Mouse (Mus musculus) skeletal muscle tissue, postnatal 0 days (tissue): ENCODE data around the gene Gm10842. TPM values are rescaled to one million over a fixed set of nuclear protein-coding genes. Genes with fewer than 3 reads are reported as not detected.

ENCODE experiments used
- polyA plus RNA-seq: library from polyadenylated mRNA; unstranded; fragments of >200 nt; fragmentation: Nextera tagmentation; extraction: Ambion mirVana; gene quantifications from 2 replicates; pipeline ENCODE4 v1.2.1, GENCODE M21; 2015

Gene Gm10842
- polyA plus RNA-seq, result not detected in 2 replicates

DNA sequence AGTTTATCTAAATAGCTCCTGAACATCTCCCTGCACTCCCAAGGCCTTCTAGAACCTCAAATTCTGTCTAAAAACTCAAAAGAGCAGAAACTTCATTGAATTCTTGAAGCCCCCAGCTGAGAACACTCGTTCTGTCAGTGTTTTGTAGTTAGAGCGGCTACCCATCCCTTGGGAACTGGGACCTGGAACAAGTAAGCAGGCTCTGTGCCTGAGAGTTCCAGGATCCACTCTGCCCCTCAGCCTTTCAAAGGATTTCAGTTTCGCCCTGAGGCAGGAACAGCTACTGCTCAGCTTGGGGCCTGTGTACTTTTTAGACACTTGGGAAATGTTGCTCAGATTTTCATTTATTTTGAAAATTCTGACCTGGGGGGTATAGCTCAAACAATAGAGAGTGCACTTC, at the start of gene Gm10842:
TSS of gene Gm10842 (plus strand) at position 301 of the 400 bp plus-strand sequence.

DNA sequence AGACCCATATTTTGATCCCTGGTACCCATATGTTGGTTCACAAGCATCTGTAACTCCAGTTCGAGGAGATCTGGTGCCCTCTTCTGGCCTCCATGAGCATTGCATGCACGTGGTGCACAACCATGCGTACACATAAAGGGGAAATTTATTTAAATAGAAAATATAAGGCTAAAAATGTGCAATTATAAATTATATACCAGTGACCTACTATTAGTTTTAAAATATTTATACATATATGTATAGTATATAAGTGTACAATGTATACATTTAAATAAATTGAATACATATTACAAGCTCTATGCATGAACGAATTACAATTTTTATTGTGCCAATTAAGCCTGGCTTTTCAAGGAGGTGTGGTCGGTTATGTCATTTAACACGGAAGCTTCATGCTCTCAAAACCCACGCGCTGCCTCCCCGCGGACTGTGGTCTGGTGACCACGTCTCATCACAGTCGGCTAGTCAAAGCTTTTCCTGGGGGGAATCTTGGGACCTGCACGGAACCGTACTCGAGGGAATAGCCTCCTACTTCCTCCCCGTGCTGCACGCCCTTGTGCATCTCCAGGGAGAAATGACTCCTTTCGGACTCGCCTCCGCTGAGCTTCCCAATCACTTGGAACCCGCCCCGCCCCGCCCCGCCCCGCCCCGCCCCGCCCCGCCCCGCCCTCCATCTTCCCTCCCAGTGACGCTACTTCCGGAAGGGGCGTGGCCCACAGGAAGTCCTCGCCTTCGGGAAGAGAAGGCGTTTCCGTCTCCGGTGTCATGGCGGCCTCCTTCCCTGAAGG, 20.8 kb upstream of the Gm10842 start, which contains the start of gene Mettl2:
TSS of gene Mettl2 (plus strand) at position 691 of the 785 bp plus-strand sequence.

GRCm38 (mm10) chr11:105178516-105178915, 31.8 kb downstream of the Gm10842 start, which contains the start of gene Tlk2:
Tlk2 (plus strand) TSS chr11:105178807.

Other genes with a start within 250 kb of the Gm10842 start
- gene Efcab3, start 83.3 kb upstream of the Gm10842 start, polyA plus RNA-seq, result not detected in 2 replicates
- 14.6 and 15.7 TPM in 2 replicates for gene Mettl2, start 20.5 kb upstream of the Gm10842 start, polyA plus RNA-seq
- gene Tlk2, start 31.9 kb downstream of the Gm10842 start, polyA plus RNA-seq, result 7.7 and 11.0 TPM in 2 replicates
- 8.9 and 10.1 TPM in 2 replicates for gene Mrc2, start 145.8 kb downstream of the Gm10842 start, polyA plus RNA-seq